Mouse (Mus musculus) intestine, postnatal 0 days (tissue): ENCODE results near the gene Stambpl1. TPM values are rescaled to one million over a fixed set of nuclear protein-coding genes. Genes with fewer than 3 reads are reported as not detected.

Source experiments
- ATAC-seq: fragments of 200-750 bp; cut with Nextera tagmentation; 2 replicates; pipeline ENCODE4 v1.8.0; 2017; ENCODE audit warnings: mild to moderate bottlenecking, moderate TSS enrichment, moderate library complexity
- H3K27ac ChIP-seq: fragments of 300-500 bp; sonication (generic); 2 replicates; pipeline ENCODE4 v1.5.1; 2014; ENCODE audit warnings: mild to moderate bottlenecking, low read depth, low read length, moderate library complexity
- H3K27me3 ChIP-seq: fragments of 300-500 bp; sonication (generic); replicated peaks from 2 replicates; pipeline ENCODE4 v1.6.1; 2014; ENCODE audit warnings: low read length, mixed read lengths; ENCODE audit not compliant: control insufficient read depth, insufficient read depth
- H3K36me3 ChIP-seq: fragments of 300-500 bp; sonication (generic); 2 replicates; pipeline ENCODE4 v1.6.1; 2014; ENCODE audit warnings: mild to moderate bottlenecking, moderate library complexity; ENCODE audit not compliant: control insufficient read depth, insufficient read depth
- H3K4me1 ChIP-seq: fragments of 300-500 bp; sonication (generic); replicated peaks from 2 replicates; pipeline ENCODE4 v1.6.1; 2014; ENCODE audit warnings: antibody characterized with exemption, low read length, mixed read lengths; ENCODE audit not compliant: control insufficient read depth, insufficient read depth
- H3K4me2 ChIP-seq: fragments of 300-500 bp; sonication (generic); replicated peaks from 2 replicates; pipeline ENCODE4 v1.6.1; 2014; ENCODE audit warnings: low read depth, mild to moderate bottlenecking, moderate library complexity
- H3K4me3 ChIP-seq: fragments of 300-500 bp; sonication (generic); 2 replicates; pipeline ENCODE4 v1.5.1; 2014; ENCODE audit warnings: low read depth, low read length
- H3K9ac ChIP-seq: fragments of 300-500 bp; sonication (generic); 2 replicates; pipeline ENCODE4 v1.6.1; 2014; ENCODE audit warnings: mild to moderate bottlenecking, low read depth, low read length
- H3K9me3 ChIP-seq: fragments of 300-500 bp; sonication (generic); 2 replicates; pipeline ENCODE4 v1.6.1; 2016; ENCODE audit warnings: mixed run types; ENCODE audit not compliant: control insufficient read depth
- CTCF ChIP-seq: sonication (generic); IDR thresholded peaks from 2 replicates; pipeline ENCODE4 v1.5.1; 2016; ENCODE audit warnings: low read depth, mild to moderate bottlenecking, control low read depth, antibody characterized with exemption, moderate library complexity
- WGBS: fragments of 180-500 bp; shearing (Covaris S2); extraction: QIAGEN DNeasy Blood & Tissue Kit; methylation state at CpG from one replicate; pipeline ENCODE4 v1.1.7; 2014; 5-methylcytosine and 5-hydroxymethylcytosine counted together
- polyA plus RNA-seq: library from polyadenylated mRNA; unstranded; fragments of >200 nt; fragmentation: Nextera tagmentation; extraction: Ambion mirVana; gene quantifications from 2 replicates; pipeline ENCODE4 v1.2.1, GENCODE M21; 2015

Stambpl1 gene
- polyA plus RNA-seq, 1 experiment from 2014 or later: 14.8 TPM

- Histone ChIP-seq H3K9me3 (no peaks in the 10 kb centered on the region), H3K36me3 (no peaks in the 10 kb centered on the region), H3K9ac (no peak overlapping the region), H3K27me3 (no peaks in the 10 kb centered on the region), H3K4me2 (no peak overlapping the region), H3K4me1 (no peaks in the 10 kb centered on the region), H3K4me3 (no peak overlapping the region), H3K27ac (no peak overlapping the region)
- 65% methylated on average over 6 of the region's 6 CpGs for WGBS
- no peak for ATAC-seq
- no peak for TF ChIP-seq CTCF
Measured at GRCm38 (mm10) chr19:34283614-34284013, 91.6 kb downstream of the Stambpl1 start.

- Histone ChIP-seq H3K9me3 (no peaks in the 10 kb centered on the region), H3K4me2 (peak overlapping the region; percentile 39), H3K27ac (no peak overlapping the region), H3K4me3 (no peak overlapping the region), H3K9ac (no peak overlapping the region), H3K27me3 (no peaks in the 10 kb centered on the region), H3K36me3 (no peaks in the 10 kb centered on the region), H3K4me1 (no peaks in the 10 kb centered on the region)
- 57% methylated on average over 10 of the region's 10 CpGs for WGBS
- peak; percentile 70 for TF ChIP-seq CTCF
- no peak for ATAC-seq
Measured at GRCm38 (mm10) chr19:34284383-34284782, 92.4 kb downstream of the Stambpl1 start.

- Histone ChIP-seq H3K9me3 (no peaks in the 10 kb centered on the region), H3K36me3 (no peaks in the 10 kb centered on the region), H3K27me3 (no peaks in the 10 kb centered on the region), H3K9ac (no peak overlapping the region), H3K27ac (no peak overlapping the region), H3K4me1 (no peaks in the 10 kb centered on the region), H3K4me2 (no peak overlapping the region), H3K4me3 (no peak overlapping the region)
- WGBS: 45% methylated on average over 2 of the region's 2 CpGs
- TF ChIP-seq CTCF: no peak
- no peak for ATAC-seq
Measured at GRCm38 (mm10) chr19:34284826-34285225, 92.8 kb downstream of the Stambpl1 start.

GRCm38 (mm10) chr19:34287221-34287620 lies 95.2 kb downstream of the Stambpl1 start:
- Histone ChIP-seq H3K27ac (no peak overlapping the region), H3K9me3 (no peaks in the 10 kb centered on the region), H3K27me3 (no peaks in the 10 kb centered on the region), H3K4me2 (no peak overlapping the region), H3K36me3 (no peaks in the 10 kb centered on the region), H3K4me1 (no peaks in the 10 kb centered on the region), H3K9ac (no peak overlapping the region), H3K4me3 (no peak overlapping the region)
- no peak for ATAC-seq
- no peak for TF ChIP-seq CTCF

GRCm38 (mm10) chr19:34287656-34288415 lies 95.8 kb downstream of the Stambpl1 start:
- ATAC-seq: no peak
- 71% methylated on average over 13 of the region's 13 CpGs for WGBS
- H3K4me3 ChIP-seq: no peak overlapping the region

GRCm38 (mm10) chr19:34288696-34289095 lies 96.7 kb downstream of the Stambpl1 start:
- no peaks in the 10 kb centered on the region for H3K4me1 ChIP-seq
- no peak overlapping the region for H3K27ac ChIP-seq
- H3K36me3 ChIP-seq: no peaks in the 10 kb centered on the region
- H3K4me3 ChIP-seq: no peak overlapping the region
- no peaks in the 10 kb centered on the region for H3K9me3 ChIP-seq
- 97% methylated on average over 1 of the region's 1 CpGs for WGBS
- no peaks in the 10 kb centered on the region for H3K27me3 ChIP-seq
- ATAC-seq: no peak
- no peak for TF ChIP-seq CTCF
- no peak overlapping the region for H3K9ac ChIP-seq
- H3K4me2 ChIP-seq: no peak overlapping the region

More at GRCm38 (mm10) chr19:34287656-34288415, 95.8 kb downstream of the Stambpl1 start:
- Histone ChIP-seq H3K9me3 (no peaks in the 10 kb centered on the region), H3K27me3 (no peaks in the 10 kb centered on the region), H3K9ac (no peak overlapping the region), H3K4me2 (no peak overlapping the region), H3K4me1 (no peaks in the 10 kb centered on the region), H3K36me3 (no peaks in the 10 kb centered on the region), H3K27ac (no peak overlapping the region)
- TF ChIP-seq CTCF: no peak

Other genes with a start within 250 kb of the Stambpl1 start
- gene Lipf, start 231.0 kb upstream of the Stambpl1 start, polyA plus RNA-seq: 1.1 and 2.2 TPM in 2 replicates
- 0.23 and 0.39 TPM in 2 replicates for gene Lipk, start 183.9 kb upstream of the Stambpl1 start, polyA plus RNA-seq
- 0.08 TPM in 1 of 2 replicates, not detected in the other for gene Lipn, start 124.9 kb upstream of the Stambpl1 start, polyA plus RNA-seq
- gene Lipm, start 91.3 kb upstream of the Stambpl1 start, polyA plus RNA-seq: not detected in 2 replicates
- 3.0 TPM in 2 replicates for gene Ankrd22, start 26.2 kb upstream of the Stambpl1 start, polyA plus RNA-seq
- gene Acta2, start 63.4 kb downstream of the Stambpl1 start, polyA plus RNA-seq: 1,651 and 1,727 TPM in 2 replicates
- gene Fas, start 98.4 kb downstream of the Stambpl1 start, polyA plus RNA-seq: 14.2 and 15.6 TPM in 2 replicates